Mouse (Mus musculus) splenic B cell, adult 2 months (primary cell): ENCODE data around the gene Cspg4.

ENCODE experiments used
- DNase-seq: peaks from one replicate; pipeline ENCODE4 v3.0.0-alpha.2; 2011; ENCODE audit warnings: low read depth, low spot score
- H3K27me3 ChIP-seq: 2 replicates; pipeline ENCODE4 v1.6.1; 2012; ENCODE audit warnings: mild to moderate bottlenecking, low read length, moderate library complexity, mixed read lengths; ENCODE audit not compliant: control insufficient read depth, poor library complexity, insufficient read depth, severe bottlenecking
- H3K36me3 ChIP-seq: 2 replicates; pipeline ENCODE4 v1.6.1; 2012; ENCODE audit warnings: mild to moderate bottlenecking, low read length, moderate library complexity, mixed read lengths; ENCODE audit not compliant: control insufficient read depth, poor library complexity, insufficient read depth, severe bottlenecking

Cspg4 gene

GRCm38 (mm10) chr9:56850128-56850904 lies 14.5 kb upstream of the Cspg4 start:
- no peaks in the 10 kb centered on the region for H3K36me3 ChIP-seq
- DNase-seq: no peak
- H3K27me3 ChIP-seq: no peaks in the 10 kb centered on the region

GRCm38 (mm10) chr9:56850905-56851252 lies 14.0 kb upstream of the Cspg4 start:
- no peaks in the 10 kb centered on the region for H3K27me3 ChIP-seq
- DNase-seq: no peak
- H3K36me3 ChIP-seq: no peaks in the 10 kb centered on the region

GRCm38 (mm10) chr9:56851778-56852177 lies 13.1 kb upstream of the Cspg4 start:
- DNase-seq: no peak
- Histone ChIP-seq H3K36me3 (no peaks in the 10 kb centered on the region), H3K27me3 (no peaks in the 10 kb centered on the region)

- no peak for DNase-seq
- Histone ChIP-seq H3K36me3 (no peaks in the 10 kb centered on the region), H3K27me3 (no peaks in the 10 kb centered on the region)
These were observed 7.4 kb upstream of the Cspg4 start for GRCm38 (mm10) chr9:56857463-56857862.

GRCm38 (mm10) chr9:56860035-56860434 lies 4.8 kb upstream of the Cspg4 start:
- no peaks in the 10 kb centered on the region for H3K27me3 ChIP-seq
- no peak for DNase-seq
- no peaks in the 10 kb centered on the region for H3K36me3 ChIP-seq

GRCm38 (mm10) chr9:56860486-56861269 lies 4.2 kb upstream of the Cspg4 start:
- no peaks in the 10 kb centered on the region for H3K27me3 ChIP-seq
- no peak for DNase-seq
- no peaks in the 10 kb centered on the region for H3K36me3 ChIP-seq

GRCm38 (mm10) chr9:56862863-56863262 lies 2.0 kb upstream of the Cspg4 start:
- DNase-seq: no peak
- Histone ChIP-seq H3K27me3 (no peaks in the 10 kb centered on the region), H3K36me3 (no peaks in the 10 kb centered on the region)

- no peak for DNase-seq
- H3K27me3 ChIP-seq: no peaks in the 10 kb centered on the region
- no peaks in the 10 kb centered on the region for H3K36me3 ChIP-seq
These were observed 560 bp upstream of the Cspg4 start, which contains the start of gene Odf3l1 for GRCm38 (mm10) chr9:56864216-56864729. Gene Odf3l1 (minus strand): TSS chr9:56864679.

- DNase-seq: no peak
- no peaks in the 10 kb centered on the region for H3K36me3 ChIP-seq
- H3K27me3 ChIP-seq: no peaks in the 10 kb centered on the region
These were observed 1.0 kb downstream of the Cspg4 start for GRCm38 (mm10) chr9:56865673-56866400.

- DNase-seq: no peak
- no peaks in the 10 kb centered on the region for H3K36me3 ChIP-seq
- no peaks in the 10 kb centered on the region for H3K27me3 ChIP-seq
These were observed 1.6 kb downstream of the Cspg4 start for GRCm38 (mm10) chr9:56866430-56866829.

- no peak for DNase-seq
- H3K36me3 ChIP-seq: no peaks in the 10 kb centered on the region
- no peaks in the 10 kb centered on the region for H3K27me3 ChIP-seq
These were observed 3.5 kb downstream of the Cspg4 start for GRCm38 (mm10) chr9:56868292-56868691.

- Histone ChIP-seq H3K36me3 (no peaks in the 10 kb centered on the region), H3K27me3 (no peaks in the 10 kb centered on the region)
- DNase-seq: no peak
These were observed 4.7 kb downstream of the Cspg4 start for GRCm38 (mm10) chr9:56869552-56869951.

GRCm38 (mm10) chr9:56870778-56871177 lies 5.9 kb downstream of the Cspg4 start:
- no peaks in the 10 kb centered on the region for H3K27me3 ChIP-seq
- H3K36me3 ChIP-seq: no peaks in the 10 kb centered on the region
- no peak for DNase-seq

- no peak for DNase-seq
- Histone ChIP-seq H3K27me3 (no peaks in the 10 kb centered on the region), H3K36me3 (no peaks in the 10 kb centered on the region)
These were observed 6.4 kb downstream of the Cspg4 start for GRCm38 (mm10) chr9:56871191-56871590.
